Mouse (Mus musculus) limb, embryonic 15.5 days (tissue): ENCODE data around the gene Pxk. TPM values are rescaled to one million over a fixed set of nuclear protein-coding genes. Genes with fewer than 3 reads are reported as not detected.

Experiments
- ATAC-seq: fragments of 200-750 bp; cut with Nextera tagmentation; 2 replicates; pipeline ENCODE4 v1.8.0; 2017; ENCODE audit warnings: low read depth, moderate TSS enrichment; ENCODE audit not compliant: insufficient number of reproducible peaks, low FRiP score, low TSS enrichment
- H3K27ac ChIP-seq: fragments of 300-500 bp; sonication (generic); 2 replicates; pipeline ENCODE4 v1.5.1; 2015; ENCODE audit warnings: moderate library complexity, mild to moderate bottlenecking, inconsistent platforms
- H3K27me3 ChIP-seq: fragments of 300-500 bp; sonication (generic); 2 replicates; pipeline ENCODE4 v1.6.1; 2015; ENCODE audit warnings: inconsistent platforms
- H3K36me3 ChIP-seq: fragments of 300-500 bp; sonication (generic); 2 replicates; pipeline ENCODE4 v1.6.1; 2015; ENCODE audit warnings: inconsistent platforms
- H3K4me1 ChIP-seq: fragments of 300-500 bp; sonication (generic); 2 replicates; pipeline ENCODE4 v1.6.1; 2015; ENCODE audit warnings: inconsistent platforms
- H3K4me2 ChIP-seq: fragments of 300-500 bp; sonication (generic); 2 replicates; pipeline ENCODE4 v1.6.1; 2015; ENCODE audit warnings: mild to moderate bottlenecking, inconsistent platforms
- H3K4me3 ChIP-seq: fragments of 300-500 bp; sonication (generic); 2 replicates; pipeline ENCODE4 v1.5.1; 2015; ENCODE audit warnings: mild to moderate bottlenecking, inconsistent platforms
- H3K9ac ChIP-seq: fragments of 300-500 bp; sonication (generic); 2 replicates; pipeline ENCODE4 v1.6.1; 2015; ENCODE audit warnings: inconsistent platforms
- H3K9me3 ChIP-seq: fragments of 300-500 bp; sonication (generic); 2 replicates; pipeline ENCODE4 v1.6.1; 2016; ENCODE audit warnings: inconsistent platforms
- WGBS: fragments of 180-500 bp; shearing (Covaris S2); methylation state at CpG from one replicate; pipeline ENCODE4 v1.1.7; 2015; 5-methylcytosine and 5-hydroxymethylcytosine counted together
- polyA plus RNA-seq: library from polyadenylated mRNA; unstranded; fragments of >200 nt; fragmentation: Nextera tagmentation; extraction: Ambion mirVana; gene quantifications from 2 replicates; pipeline ENCODE4 v1.2.1, GENCODE M21; 2015

Gene Pxk
- polyA plus RNA-seq, 1 experiment from 2014 or later, result 38.8 TPM

GRCm38 (mm10) chr14:8186278-8187045 is 88.5 kb downstream of the Pxk start:
- Histone ChIP-seq H3K27me3 (no peaks in the 10 kb centered on the region), H3K4me1 (no peaks in the 10 kb centered on the region), H3K4me3 (no peak overlapping the region), H3K9me3 (no peaks in the 10 kb centered on the region), H3K36me3 (no peaks in the 10 kb centered on the region), H3K4me2 (no peak overlapping the region), H3K9ac (no peak overlapping the region), H3K27ac (no peak overlapping the region)
- no peak for ATAC-seq
- WGBS, result 82% methylated on average over 6 of the region's 6 CpGs

DNA sequence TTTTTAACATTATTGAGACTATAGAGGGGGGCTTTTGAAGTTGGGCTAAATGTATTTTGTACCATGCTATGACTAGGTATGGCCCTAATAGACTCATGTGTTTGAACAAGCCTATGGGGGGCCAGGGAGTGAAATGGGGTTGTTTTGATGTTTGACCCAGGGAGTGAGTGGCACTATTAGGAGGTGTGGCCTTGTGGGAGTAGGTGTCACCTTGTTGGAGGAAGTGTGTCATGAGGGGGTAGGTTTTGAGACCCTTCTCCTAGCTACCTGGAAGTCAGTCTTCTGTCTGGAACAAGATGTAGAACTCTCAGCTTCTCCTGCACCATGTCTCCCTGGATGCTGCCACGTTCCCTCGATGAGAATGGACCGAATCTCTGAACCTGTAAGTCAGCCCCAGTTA is 92.5 kb downstream of the Pxk start:
- H3K4me2 ChIP-seq, result no peak overlapping the region
- ATAC-seq, result no peak
- no peaks in the 10 kb centered on the region for H3K4me1 ChIP-seq
- 94% methylated on average over 3 of the region's 3 CpGs for WGBS
- no peaks in the 10 kb centered on the region for H3K9me3 ChIP-seq
- H3K27me3 ChIP-seq, result no peaks in the 10 kb centered on the region
- H3K4me3 ChIP-seq, result no peak overlapping the region
- no peaks in the 10 kb centered on the region for H3K36me3 ChIP-seq
- H3K27ac ChIP-seq, result no peak overlapping the region
- no peak overlapping the region for H3K9ac ChIP-seq

- Histone ChIP-seq H3K27me3 (no peaks in the 10 kb centered on the region), H3K9ac (no peak overlapping the region), H3K4me2 (no peak overlapping the region), H3K36me3 (no peaks in the 10 kb centered on the region), H3K4me3 (no peak overlapping the region), H3K27ac (no peak overlapping the region), H3K9me3 (no peaks in the 10 kb centered on the region), H3K4me1 (no peaks in the 10 kb centered on the region)
- WGBS, result 39% methylated on average over 12 of the region's 12 CpGs
- ATAC-seq, result no peak
Measured at GRCm38 (mm10) chr14:8191331-8191965, 93.4 kb downstream of the Pxk start.

DNA sequence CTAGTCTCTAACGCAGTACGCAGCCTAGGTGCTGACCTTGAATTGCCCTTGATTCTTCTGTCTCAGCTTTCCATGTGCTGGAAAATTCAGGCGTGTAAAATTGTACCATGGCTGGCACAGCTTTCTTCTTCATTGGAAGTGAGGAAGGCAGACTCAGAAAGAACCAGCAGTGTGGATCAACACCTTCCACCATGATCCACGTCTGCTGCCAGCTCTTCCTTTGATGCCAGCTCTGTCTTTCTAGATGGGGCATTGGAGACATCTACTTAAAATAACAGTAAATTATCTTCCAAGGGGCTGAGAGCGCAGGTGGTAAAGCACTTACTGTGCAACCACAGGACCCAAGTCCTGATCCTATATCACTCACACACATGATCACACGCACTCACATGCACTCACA is 94.7 kb downstream of the Pxk start:
- H3K9me3 ChIP-seq, result no peaks in the 10 kb centered on the region
- no peak overlapping the region for H3K4me2 ChIP-seq
- H3K4me3 ChIP-seq, result no peak overlapping the region
- no peak for ATAC-seq
- H3K27me3 ChIP-seq, result no peaks in the 10 kb centered on the region
- no peak overlapping the region for H3K27ac ChIP-seq
- no peaks in the 10 kb centered on the region for H3K36me3 ChIP-seq
- H3K4me1 ChIP-seq, result no peaks in the 10 kb centered on the region
- WGBS, result 82% methylated on average over 6 of the region's 6 CpGs
- H3K9ac ChIP-seq, result no peak overlapping the region

DNA sequence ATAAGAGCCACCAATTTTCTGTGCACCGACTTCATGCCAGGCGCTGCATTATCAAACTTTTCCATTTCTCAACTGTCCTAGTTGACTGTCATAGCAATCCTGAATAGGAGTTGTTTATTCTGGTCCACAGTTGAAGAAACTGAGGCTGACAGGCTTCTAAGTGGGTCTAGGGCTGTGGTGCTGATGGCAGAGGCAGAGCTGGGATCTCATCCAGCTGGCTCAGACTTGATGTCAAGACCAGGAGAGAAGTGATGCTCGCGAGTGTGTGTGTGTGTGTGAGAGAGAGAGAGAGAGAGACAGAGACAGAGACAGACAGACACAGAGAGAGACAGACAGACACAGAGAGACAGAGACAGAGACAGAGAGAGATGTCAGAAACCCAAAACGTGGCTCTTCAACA is 102.8 kb downstream of the Pxk start:
- H3K27me3 ChIP-seq, result no peaks in the 10 kb centered on the region
- H3K4me3 ChIP-seq, result no peak overlapping the region
- no peaks in the 10 kb centered on the region for H3K4me1 ChIP-seq
- ATAC-seq, result no peak
- no peak overlapping the region for H3K27ac ChIP-seq
- no peaks in the 10 kb centered on the region for H3K9me3 ChIP-seq
- H3K4me2 ChIP-seq, result no peak overlapping the region
- 76% methylated on average over 5 of the region's 5 CpGs for WGBS
- no peak overlapping the region for H3K9ac ChIP-seq
- no peaks in the 10 kb centered on the region for H3K36me3 ChIP-seq

DNA sequence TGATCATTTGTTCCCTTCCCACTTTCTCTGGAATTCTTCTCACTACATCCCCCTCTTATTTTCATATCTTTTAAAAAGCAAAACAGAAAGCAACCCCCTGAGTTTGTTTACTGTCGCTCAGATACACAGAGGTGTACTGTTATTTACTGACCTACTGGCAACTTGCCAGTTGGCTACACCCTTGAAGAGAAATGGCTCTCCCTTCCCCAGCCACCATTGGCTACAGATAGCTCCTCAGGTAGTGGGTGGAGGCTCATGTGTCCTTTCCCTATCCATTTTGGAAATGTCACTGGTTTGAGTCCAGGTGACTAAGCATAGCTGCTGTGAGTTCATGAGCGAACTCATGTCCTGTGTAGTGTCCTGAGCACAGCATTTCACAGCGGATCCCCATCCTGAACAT is 103.7 kb downstream of the Pxk start:
- Histone ChIP-seq H3K27me3 (no peaks in the 10 kb centered on the region), H3K4me2 (no peak overlapping the region), H3K36me3 (no peaks in the 10 kb centered on the region), H3K9ac (no peak overlapping the region), H3K27ac (no peak overlapping the region), H3K4me3 (no peak overlapping the region), H3K9me3 (no peaks in the 10 kb centered on the region), H3K4me1 (no peaks in the 10 kb centered on the region)
- no peak for ATAC-seq
- WGBS, result 74% methylated on average over 3 of the region's 3 CpGs

DNA sequence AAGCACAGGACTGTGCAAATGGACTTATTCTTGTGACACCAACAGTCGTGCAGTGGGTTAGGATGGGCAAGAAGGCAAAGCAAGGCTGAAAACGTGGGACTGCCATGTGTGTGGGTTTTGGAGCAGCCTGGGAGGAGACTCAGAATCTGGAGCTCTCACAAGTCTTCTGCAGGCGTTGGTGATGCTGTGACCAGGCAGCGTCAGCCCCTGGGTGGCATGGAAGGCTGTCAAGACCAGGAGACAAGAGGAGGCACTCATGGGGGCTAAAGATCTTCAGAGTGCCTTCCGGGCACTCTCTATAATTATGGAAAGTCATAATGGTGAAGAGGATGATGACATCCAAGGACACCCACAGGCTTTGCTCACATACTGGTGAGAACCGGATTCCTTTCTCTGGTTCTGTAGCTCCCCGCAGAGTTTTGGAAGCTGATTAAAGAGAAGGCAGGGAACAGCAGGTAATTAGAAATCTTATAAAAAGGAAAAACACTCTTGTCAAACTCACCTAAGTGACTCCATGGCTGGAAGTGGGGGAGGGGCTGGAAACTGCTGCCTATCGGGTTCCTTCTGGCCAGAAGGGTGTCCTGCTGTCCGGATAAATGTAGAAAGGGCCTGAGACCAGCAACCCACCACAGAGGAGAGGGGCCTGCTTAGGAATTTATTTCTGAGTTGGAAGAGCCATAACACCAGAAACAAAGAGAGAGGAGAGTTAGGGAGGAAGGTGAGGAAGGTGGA is 108.3 kb downstream of the Pxk start:
- H3K9ac ChIP-seq, result no peak overlapping the region
- H3K4me1 ChIP-seq, result no peaks in the 10 kb centered on the region
- H3K27ac ChIP-seq, result no peak overlapping the region
- H3K9me3 ChIP-seq, result no peaks in the 10 kb centered on the region
- WGBS, result 37% methylated on average over 9 of the region's 9 CpGs
- no peak overlapping the region for H3K4me3 ChIP-seq
- H3K27me3 ChIP-seq, result no peaks in the 10 kb centered on the region
- H3K4me2 ChIP-seq, result no peak overlapping the region
- ATAC-seq, result no peak
- H3K36me3 ChIP-seq, result no peaks in the 10 kb centered on the region

DNA sequence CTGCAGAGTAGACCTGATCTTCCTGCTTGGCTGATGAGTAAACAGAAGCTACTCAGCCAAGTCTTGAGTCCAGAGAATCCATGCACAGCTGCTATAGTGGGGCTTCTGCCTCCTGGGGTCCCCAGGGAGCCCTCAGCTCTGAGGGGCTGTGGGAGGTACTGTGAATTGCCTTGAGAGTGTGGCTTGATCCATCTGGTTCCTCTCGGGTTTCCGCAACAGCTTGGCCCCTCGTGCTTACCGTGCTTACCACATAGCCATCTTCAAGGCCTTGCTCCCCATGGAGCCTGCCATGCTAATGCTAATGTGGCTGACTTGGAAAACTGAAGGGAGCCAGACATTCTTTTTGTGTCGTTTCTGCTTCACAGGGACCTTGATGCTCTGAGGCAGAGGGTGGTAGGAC is 109.1 kb downstream of the Pxk start:
- 17% methylated on average over 5 of the region's 5 CpGs for WGBS

GRCm38 (mm10) chr14:8207543-8207942 is 109.5 kb downstream of the Pxk start:
- Histone ChIP-seq H3K4me2 (no peak overlapping the region), H3K4me1 (no peaks in the 10 kb centered on the region), H3K27ac (no peak overlapping the region), H3K27me3 (no peaks in the 10 kb centered on the region), H3K36me3 (no peaks in the 10 kb centered on the region), H3K4me3 (no peak overlapping the region), H3K9ac (no peak overlapping the region), H3K9me3 (no peaks in the 10 kb centered on the region)
- ATAC-seq, result no peak
- WGBS, result 82% methylated on average over 5 of the region's 5 CpGs

More for the DNA sequence above, 109.1 kb downstream of the Pxk start:
- no peaks in the 10 kb centered on the region for H3K27me3 ChIP-seq
- no peaks in the 10 kb centered on the region for H3K4me1 ChIP-seq
- H3K4me2 ChIP-seq, result no peak overlapping the region
- H3K9me3 ChIP-seq, result no peaks in the 10 kb centered on the region
- no peak overlapping the region for H3K4me3 ChIP-seq
- H3K9ac ChIP-seq, result no peak overlapping the region
- no peak for ATAC-seq
- no peak overlapping the region for H3K27ac ChIP-seq
- H3K36me3 ChIP-seq, result no peaks in the 10 kb centered on the region

- Histone ChIP-seq H3K4me3 (no peak overlapping the region), H3K27me3 (no peaks in the 10 kb centered on the region), H3K9me3 (no peaks in the 10 kb centered on the region), H3K9ac (no peak overlapping the region), H3K36me3 (no peaks in the 10 kb centered on the region), H3K27ac (no peak overlapping the region), H3K4me2 (no peak overlapping the region), H3K4me1 (0 out of 2 replicates have a peak, but pooled peaks cover 3% of the 10 kb centered on the region)
- WGBS, result 73% methylated on average over 3 of the region's 3 CpGs
- ATAC-seq, result no peak
Measured at GRCm38 (mm10) chr14:8208876-8209275, 110.9 kb downstream of the Pxk start.

DNA sequence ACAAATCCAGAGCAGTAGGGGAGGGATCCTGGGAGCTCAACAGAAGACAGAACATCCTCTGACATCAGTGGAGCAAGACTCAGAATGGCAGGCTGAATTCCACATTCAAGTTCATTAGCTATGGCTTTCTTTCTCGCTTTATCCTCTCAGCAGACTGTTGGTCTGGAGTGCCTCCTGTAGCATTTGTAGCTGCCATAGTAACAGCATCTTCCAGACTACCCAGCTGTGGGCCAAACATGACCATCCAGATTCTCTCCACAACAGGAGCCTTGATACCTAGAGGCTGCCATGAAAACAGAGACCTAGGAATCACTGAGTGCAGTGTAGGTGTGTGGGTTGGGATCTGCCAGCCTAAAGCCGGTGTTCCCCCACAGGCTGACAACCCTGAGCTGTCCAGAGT is 111.9 kb downstream of the Pxk start:
- no peaks in the 10 kb centered on the region for H3K27me3 ChIP-seq
- H3K4me1 ChIP-seq, result peaks cover 7% of the 10 kb centered on the region; the same call in 1 of the 2 replicates
- H3K36me3 ChIP-seq, result no peaks in the 10 kb centered on the region
- H3K9me3 ChIP-seq, result no peaks in the 10 kb centered on the region
- no peak overlapping the region for H3K27ac ChIP-seq
- H3K9ac ChIP-seq, result no peak overlapping the region
- 93% methylated on average over 2 of the region's 2 CpGs for WGBS
- H3K4me2 ChIP-seq, result no peak overlapping the region
- no peak overlapping the region for H3K4me3 ChIP-seq
- no peak for ATAC-seq

DNA sequence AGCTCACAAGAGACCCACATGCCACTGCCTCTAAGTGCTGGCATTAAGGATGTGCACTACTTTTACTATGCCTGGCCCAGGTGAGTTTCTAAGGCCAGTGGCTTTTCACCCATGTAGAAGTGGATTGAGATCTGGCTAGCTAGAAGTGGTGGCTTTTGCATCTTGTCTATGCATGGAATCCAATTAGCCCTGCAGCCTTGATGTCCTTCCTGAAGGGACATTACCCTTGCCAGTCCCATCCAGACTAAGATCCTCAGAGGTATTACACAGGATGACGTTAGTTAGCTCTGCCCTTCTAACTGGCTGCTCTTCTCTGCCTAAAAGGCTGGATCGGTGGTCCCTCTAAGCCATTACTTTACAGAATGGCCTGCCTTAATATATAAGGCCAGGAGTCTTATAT is 115.0 kb downstream of the Pxk start:
- WGBS, result 78% methylated on average over 2 of the region's 2 CpGs
- Histone ChIP-seq H3K27me3 (no peaks in the 10 kb centered on the region), H3K4me1 (peaks cover 16% of the 10 kb centered on the region), H3K9me3 (no peaks in the 10 kb centered on the region), H3K36me3 (no peaks in the 10 kb centered on the region), H3K4me3 (no peak overlapping the region), H3K27ac (no peak overlapping the region), H3K9ac (no peak overlapping the region), H3K4me2 (no peak overlapping the region)
- no peak for ATAC-seq
